Mouse (Mus musculus): ENCODE results near the gene Vmn1r20. TPM values are rescaled to one million over a fixed set of nuclear protein-coding genes. Genes with fewer than 3 reads are reported as not detected.

Gene Vmn1r20
- not detected in 2 replicates for polyA plus RNA-seq (2021; fragmentation: Nextera tagmentation)
- long read RNA-seq, experiment 1, result 0 reads
- long read RNA-seq, experiment 2, result 0 reads

DNA sequence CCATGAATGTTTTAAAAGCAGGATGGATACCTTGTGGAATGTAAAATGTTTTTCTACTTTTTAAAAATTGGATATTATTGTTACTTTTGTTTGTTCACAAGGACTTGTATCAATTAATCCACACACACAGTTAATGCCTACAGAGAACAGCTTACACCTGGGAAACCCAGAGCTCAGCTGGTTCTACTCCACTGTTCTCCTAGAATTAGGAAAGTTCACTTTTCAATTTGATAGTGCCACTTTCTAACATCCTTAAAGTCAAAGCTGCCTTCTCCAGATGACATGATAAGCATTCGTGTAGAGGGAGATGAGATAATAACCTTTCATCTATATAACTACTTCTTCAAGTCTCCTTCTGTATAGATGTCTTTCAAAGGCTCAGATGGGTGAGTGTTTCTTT, at the start of gene Vmn1r20:
TSS of gene Vmn1r20 (plus strand) at position 301 of the 400 bp plus-strand sequence.

GRCm38 (mm10) chr6:57395683-57396082, 33.0 kb upstream of the Vmn1r20 start, which contains the start of gene Vmn1r18:
TSS of gene Vmn1r18 (minus strand) at chr6:57395783.

DNA sequence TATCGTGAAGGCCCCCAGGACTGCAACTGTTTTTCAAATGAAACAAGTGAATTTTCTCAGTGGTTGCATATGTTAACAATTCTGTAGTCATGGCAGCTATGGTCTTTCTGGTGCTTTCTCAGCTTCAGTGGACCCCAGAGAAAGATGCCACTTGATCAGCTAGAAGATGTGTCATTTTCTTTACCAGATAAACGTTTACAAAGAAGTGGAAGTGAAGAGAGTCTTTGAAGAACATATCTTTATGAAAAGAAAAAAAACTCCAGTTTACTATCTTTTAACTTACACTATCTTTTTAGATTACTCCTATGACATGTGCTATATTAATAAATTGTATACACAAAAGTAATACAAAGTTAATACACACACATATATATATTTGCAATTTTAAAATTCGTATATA, 25.2 kb upstream of the Vmn1r20 start, which contains the start of gene Vmn1r19:
TSS of gene Vmn1r19 (plus strand) at position 301 of the 400 bp plus-strand sequence.

Other genes with a start within 250 kb of the Vmn1r20 start
- gene Vmn1r13, start 225.6 kb upstream of the Vmn1r20 start, polyA plus RNA-seq (2021; fragmentation: Nextera tagmentation), result not detected in 2 replicates
- not detected in 2 replicates for gene Vmn1r14, start 197.2 kb upstream of the Vmn1r20 start, polyA plus RNA-seq (2021; fragmentation: Nextera tagmentation)
- gene Vmn1r15, start 171.0 kb upstream of the Vmn1r20 start, polyA plus RNA-seq (2021; fragmentation: Nextera tagmentation), result not detected in 2 replicates
- gene Vmn1r16, start 99.4 kb upstream of the Vmn1r20 start, polyA plus RNA-seq (2021; fragmentation: Nextera tagmentation), result not detected in 2 replicates
- not detected in 2 replicates for gene Vmn1r17, start 65.2 kb upstream of the Vmn1r20 start, polyA plus RNA-seq (2021; fragmentation: Nextera tagmentation)
- gene Vmn1r18, start 33.1 kb upstream of the Vmn1r20 start, polyA plus RNA-seq (2021; fragmentation: Nextera tagmentation), result not detected in 2 replicates
- not detected in 2 replicates for gene Vmn1r19, start 25.1 kb upstream of the Vmn1r20 start, polyA plus RNA-seq (2021; fragmentation: Nextera tagmentation)
- gene Ppm1k, start 106.5 kb downstream of the Vmn1r20 start, polyA plus RNA-seq (2021; fragmentation: Nextera tagmentation), result 14.0 and 19.4 TPM in 2 replicates
- gene Herc6, start 152.1 kb downstream of the Vmn1r20 start, polyA plus RNA-seq (2021; fragmentation: Nextera tagmentation), result 1.3 and 1.7 TPM in 2 replicates